Mouse (Mus musculus): ENCODE measurements around the gene Trim66. TPM values are rescaled to one million over a fixed set of nuclear protein-coding genes. Genes with fewer than 3 reads are reported as not detected.

Trim66 gene
- total RNA-seq (2015) (0.15 and 0.22 TPM in 2 replicates), total RNA-seq (2017) (0.03 TPM in 1 of 2 replicates, not detected in the other)

- ATAC-seq (replicated peaks; ENCODE audit: poor library complexity): no peak
Observed at GRCm38 (mm10) chr7:109508034-109508433, at the start of gene Trim66. Gene Trim66 (minus strand): TSS chr7:109508134.

DNA sequence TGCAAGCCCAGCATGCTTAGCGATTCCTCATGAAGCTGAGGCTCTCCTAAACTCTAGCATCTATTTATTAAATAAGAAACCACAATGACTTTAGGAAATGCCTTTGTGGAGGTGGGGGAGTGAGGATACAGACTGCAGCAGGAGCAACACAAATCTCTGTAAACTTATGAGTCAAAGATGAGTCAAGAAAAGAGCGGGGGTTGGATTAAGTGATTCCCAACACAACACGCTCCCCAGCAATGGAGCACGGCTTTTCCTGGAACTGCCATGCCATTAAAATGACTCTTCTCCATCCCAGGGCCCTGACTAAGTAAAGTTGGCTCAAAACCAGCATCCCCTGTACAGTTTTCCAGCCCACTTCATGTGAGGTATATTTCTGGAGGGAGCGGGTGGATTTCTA lies 38.8 kb upstream of the Trim66 start:
- no peak for ATAC-seq (replicated peaks; ENCODE audit: poor library complexity)

GRCm38 (mm10) chr7:109546186-109546585 lies 38.3 kb upstream of the Trim66 start:
- ATAC-seq (replicated peaks; ENCODE audit: poor library complexity): no peak

GRCm38 (mm10) chr7:109545255-109545993 lies 37.5 kb upstream of the Trim66 start:
- no peak for ATAC-seq (replicated peaks; ENCODE audit: poor library complexity)

DNA sequence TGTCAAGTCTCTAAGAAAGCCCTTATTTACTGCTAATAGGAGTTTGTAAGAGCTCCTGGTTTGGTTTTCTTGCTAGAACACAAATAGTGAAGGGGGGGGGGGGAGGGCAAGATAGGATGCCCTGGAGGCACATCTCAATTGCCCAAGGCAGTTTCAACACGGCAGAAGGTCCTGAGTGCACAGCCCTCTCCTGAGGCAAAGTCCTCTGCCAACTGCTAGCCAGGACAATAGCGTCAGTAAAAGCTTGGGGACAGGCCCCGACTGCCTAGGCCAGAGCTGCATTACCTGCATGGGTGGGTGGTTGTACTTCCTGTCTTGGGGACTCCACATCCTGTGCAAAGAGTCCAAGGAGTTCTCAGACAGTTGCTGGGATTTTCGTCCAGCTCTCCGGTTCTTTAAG lies 36.9 kb upstream of the Trim66 start:
- no peak for ATAC-seq (replicated peaks; ENCODE audit: poor library complexity)

GRCm38 (mm10) chr7:109542364-109542628 lies 34.4 kb upstream of the Trim66 start:
- ATAC-seq (replicated peaks; ENCODE audit: poor library complexity): peak; percentile 42; the same call in 1 of the 2 replicates

DNA sequence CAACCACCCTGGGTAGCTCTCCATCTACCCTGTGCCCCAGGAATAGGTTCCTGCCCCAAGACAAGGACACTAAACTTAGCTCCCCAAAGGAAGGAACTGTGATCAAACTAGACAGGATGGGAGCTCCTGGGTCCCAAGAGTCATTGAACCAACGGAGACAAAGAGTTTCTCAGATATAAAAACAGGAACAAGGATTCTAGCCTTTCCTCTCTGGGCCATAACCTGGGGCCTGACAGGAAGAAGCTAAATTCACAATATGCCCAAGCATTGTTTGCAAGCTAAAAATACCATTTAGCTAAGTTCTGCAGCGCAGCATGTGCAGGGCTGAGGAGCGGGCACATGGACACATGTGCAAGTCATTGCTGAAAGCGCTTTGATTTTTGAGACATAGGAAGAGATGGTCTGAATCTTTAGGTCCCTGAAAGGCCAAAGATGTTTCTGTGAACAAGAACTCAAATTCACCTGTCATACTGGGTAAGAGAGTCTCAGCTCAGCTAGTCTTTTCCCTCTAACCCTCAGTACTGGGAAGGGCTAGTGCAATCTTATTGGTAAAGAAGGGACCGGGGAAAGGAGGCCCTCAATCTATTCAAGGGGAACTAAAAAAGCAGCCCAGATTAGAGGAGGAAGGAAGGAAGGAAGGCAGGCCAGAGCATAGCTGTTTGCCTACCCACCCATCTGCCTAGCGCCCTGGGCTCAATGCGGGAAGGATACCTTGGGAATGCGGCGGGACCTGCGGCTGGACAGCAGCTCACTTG lies 33.9 kb upstream of the Trim66 start:
- peak; percentile 18; the same call in 1 of the 2 replicates for ATAC-seq (replicated peaks; ENCODE audit: poor library complexity)

DNA sequence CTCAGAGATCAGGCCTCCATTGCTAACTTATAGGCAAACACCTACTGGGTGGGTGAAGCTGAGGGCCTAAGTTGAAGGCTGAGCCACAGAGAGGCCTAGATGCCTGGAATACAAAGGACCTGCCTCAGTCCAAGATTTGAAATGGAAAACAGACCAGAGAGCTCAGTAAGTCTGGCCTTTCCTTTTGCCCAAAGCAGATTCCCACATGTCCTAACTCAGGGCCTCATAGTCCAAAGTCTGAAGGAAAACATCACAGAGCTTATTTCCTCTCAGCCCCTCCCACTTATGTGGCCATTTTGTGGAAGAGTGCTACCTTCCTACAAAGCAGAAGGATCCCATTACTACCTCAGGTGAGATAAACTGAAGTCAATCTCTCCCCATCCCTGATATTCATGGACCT lies 33.0 kb upstream of the Trim66 start:
- ATAC-seq (replicated peaks; ENCODE audit: poor library complexity): no peak

DNA sequence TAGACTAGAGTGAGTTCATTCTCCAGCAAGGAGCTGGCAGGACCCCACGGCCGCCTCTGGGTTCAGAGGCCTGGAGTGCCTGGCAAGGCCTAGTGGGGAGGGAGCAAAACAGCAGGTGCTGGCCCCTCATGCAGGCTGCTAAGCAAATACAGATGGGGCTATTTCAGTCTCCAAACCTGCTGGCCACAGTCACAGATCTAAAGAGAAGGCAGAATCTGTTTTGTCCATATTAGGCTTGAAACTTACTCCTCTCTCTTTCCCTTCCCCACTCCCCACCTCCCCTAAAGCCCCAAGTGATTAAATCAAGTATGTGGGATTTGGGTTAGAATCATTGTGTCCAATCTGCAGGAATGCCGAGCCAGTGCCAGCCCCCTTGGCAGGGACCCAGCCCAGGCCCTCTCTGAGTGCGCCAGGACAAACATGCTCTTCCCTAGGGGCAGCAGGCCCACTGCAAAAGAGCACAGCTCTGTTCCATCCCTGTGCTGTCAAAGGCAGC lies 28.6 kb upstream of the Trim66 start:
- ATAC-seq (replicated peaks; ENCODE audit: poor library complexity): no peak

DNA sequence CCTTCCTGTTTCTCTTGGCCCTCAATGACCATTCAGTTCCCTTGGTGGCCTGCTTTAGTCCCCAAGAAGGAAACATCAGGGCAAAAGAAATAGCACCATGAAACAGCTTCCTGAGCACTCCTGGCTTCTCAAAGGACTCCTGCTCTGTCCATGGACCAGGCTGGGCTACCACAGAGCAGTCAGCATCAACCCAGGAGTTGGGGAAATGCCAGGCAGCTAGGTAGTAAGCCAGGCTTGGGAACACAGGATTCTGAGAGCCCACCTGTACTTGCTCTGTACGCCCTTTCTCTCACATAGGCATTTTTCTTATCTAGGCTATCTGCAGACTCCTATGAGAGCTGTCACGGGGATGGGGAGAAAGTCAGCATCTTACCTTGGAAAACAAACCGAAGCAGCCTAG lies 27.0 kb upstream of the Trim66 start:
- ATAC-seq (replicated peaks; ENCODE audit: poor library complexity): no peak

DNA sequence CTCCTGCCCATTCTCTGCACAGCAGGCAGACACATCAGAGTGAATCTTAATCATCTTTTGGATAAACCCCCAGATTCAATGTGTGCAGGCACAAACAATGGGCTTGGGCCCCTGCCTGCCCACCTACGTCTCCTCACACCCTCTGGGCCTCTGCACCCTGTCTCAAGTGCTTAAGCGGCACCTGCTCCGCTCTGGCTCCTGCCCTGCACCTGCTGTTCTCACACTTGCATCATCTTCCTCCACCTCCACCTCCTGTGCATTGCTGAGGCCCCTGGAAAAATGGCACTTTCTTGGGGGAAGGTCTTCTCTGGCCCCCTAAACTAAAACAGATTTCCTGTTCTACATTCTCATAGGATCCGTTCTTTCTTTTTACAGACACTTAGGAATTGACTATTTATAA lies 26.0 kb upstream of the Trim66 start:
- no peak for ATAC-seq (replicated peaks; ENCODE audit: poor library complexity)

GRCm38 (mm10) chr7:109533129-109533528 lies 25.2 kb upstream of the Trim66 start:
- no peak; the same call in 1 of the 2 replicates for ATAC-seq (replicated peaks; ENCODE audit: poor library complexity)

DNA sequence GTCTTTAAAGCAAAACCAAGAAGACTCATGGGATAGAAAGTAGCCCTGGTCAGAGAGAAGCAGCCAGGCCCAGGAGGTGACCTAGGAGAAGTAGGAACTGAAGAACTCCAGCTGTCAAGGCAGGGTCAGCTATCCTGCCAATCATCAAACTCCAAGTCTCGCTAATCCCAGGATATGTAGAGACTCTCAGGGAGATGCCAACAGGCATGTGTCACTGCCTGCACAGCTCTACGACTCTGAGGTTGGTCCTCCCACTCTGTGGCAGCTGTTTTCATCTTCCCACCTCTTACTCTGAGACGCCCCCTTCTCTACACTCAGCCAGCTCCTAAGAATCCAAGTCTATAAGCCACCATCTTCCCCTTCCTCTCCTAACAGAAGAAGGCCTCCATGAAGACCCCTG lies 24.8 kb upstream of the Trim66 start:
- no peak for ATAC-seq (replicated peaks; ENCODE audit: poor library complexity)

- ATAC-seq (replicated peaks; ENCODE audit: poor library complexity): no peak
Observed at GRCm38 (mm10) chr7:109531501-109531900, 23.6 kb upstream of the Trim66 start.

GRCm38 (mm10) chr7:109529741-109530140 lies 21.8 kb upstream of the Trim66 start:
- no peak; the same call in 1 of the 2 replicates for ATAC-seq (replicated peaks; ENCODE audit: poor library complexity)

DNA sequence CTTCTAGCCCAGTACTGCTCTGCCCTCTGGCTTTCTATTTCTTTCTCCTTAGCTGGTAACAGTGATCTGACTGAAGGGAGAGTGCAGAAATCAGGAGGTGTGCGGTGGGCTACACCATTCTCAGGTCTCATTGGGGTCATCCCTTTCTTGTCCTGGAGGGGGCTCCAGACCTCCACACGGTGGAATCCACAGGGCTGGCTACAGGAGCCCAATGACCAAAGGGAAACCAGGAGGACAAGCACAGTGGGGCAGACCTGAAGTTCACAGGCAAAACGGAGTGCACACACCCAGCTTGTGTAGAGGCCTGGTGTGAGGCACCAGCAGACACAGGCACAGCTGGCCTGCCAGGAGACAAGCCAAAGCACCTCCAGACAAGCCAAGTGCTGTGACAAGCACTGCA lies 20.4 kb upstream of the Trim66 start:
- ATAC-seq (replicated peaks; ENCODE audit: poor library complexity): peak; percentile 35

DNA sequence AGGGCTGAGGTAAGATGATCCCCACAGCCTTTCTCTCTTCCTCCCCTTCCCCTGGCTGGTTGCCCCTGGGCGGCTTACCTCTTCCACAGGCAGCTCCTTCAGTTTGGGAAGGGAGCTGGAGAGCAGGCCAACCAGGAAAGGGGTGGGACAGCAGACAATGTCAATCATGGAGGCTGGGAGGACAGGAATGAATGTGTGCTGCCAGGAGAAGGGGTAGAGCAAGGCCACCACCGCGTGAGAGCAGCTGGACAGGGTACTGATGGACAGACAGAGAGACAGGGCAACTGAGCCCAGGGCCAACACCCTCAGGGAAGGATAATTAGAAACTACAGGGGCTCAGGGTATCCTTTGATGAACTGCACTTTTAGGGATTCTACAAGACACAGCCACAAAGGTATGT lies 19.6 kb upstream of the Trim66 start:
- no peak for ATAC-seq (replicated peaks; ENCODE audit: poor library complexity)

DNA sequence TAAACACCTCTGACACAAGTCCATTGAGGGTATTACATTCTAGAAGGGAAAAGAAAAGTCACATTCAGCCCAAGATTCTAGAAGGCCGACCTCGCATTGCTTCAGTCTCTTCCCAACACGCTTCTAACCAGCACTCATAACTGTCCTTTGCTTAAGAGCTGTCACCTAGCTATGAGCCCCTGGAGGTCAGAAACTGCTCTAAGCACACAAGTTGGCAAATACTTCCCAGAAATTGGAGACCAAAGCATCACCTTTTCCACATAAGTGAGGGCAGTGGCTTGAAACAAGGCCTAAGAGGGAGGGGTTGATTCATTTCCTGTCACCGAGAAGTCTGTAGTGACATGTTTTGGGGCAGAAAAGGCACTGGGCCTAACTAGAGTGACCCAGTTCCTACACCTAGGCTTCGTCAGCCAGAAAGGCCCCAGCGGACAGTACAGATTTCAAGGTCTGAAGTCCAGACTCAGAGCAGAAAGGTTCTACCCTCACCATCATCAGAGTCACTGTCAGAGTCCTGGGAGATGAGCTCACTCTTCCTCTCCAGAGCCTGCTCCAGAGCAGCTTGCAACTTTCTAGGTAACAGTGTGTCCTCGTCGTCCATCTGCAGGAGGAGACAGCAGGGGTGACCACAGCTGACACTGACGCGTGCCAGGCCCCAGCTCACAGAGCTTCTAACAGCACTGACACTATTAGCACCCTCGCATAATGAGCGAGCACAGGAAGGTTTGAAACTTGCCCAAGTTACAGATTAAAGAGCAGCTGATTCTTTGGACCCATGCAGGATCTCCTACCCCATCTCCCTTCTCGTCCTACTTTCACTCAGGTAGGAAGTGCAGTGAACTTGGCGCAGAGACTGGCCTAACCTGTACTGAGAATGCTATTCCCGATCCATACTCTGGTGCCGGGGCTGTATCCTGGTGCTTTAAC lies 18.1 kb upstream of the Trim66 start:
- 0 out of 2 replicates have a peak, but pooled peaks have one; percentile 3 for ATAC-seq (replicated peaks; ENCODE audit: poor library complexity)

GRCm38 (mm10) chr7:109524763-109525162 lies 16.8 kb upstream of the Trim66 start:
- ATAC-seq (replicated peaks; ENCODE audit: poor library complexity): peak; percentile 21

DNA sequence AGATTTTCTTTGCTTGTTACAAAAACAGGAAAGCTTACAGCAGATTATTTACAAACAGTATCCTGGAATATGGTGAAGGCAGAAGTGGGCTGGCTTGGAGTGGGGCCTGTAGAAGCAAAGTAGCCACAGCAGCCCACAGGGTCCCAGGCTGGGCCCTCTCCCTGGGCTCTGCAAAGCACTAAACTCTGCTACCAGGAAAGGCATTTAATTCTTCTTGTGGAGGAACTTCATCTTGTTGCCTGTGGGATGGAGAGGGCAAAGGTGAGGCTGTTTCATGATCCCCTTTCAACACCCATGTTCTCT lies 16.5 kb upstream of the Trim66 start:
- ATAC-seq (replicated peaks; ENCODE audit: poor library complexity): no peak

- ATAC-seq (replicated peaks; ENCODE audit: poor library complexity): no peak
Observed at GRCm38 (mm10) chr7:109523741-109524441, 16.0 kb upstream of the Trim66 start.

All from megakaryocyte progenitor cell, adult 5-6 weeks (primary cell).